Mouse (Mus musculus): ENCODE measurements around the gene Mgst3. TPM values are rescaled to one million over a fixed set of nuclear protein-coding genes. Genes with fewer than 3 reads are reported as not detected.
A peak's percentile ranks its signal among the peaks of the same experiment; 100 is the strongest.

The Mgst3 gene
- polyA plus RNA-seq, 1 experiment from 2014 or later, result 316 TPM

GRCm38 (mm10) chr1:167391241-167391640 lies 2.4 kb downstream of the Mgst3 start:
- no peak for ATAC-seq (ENCODE audit: low read depth)
- H3K36me3 ChIP-seq (ENCODE audit: control insufficient read depth, insufficient read depth), result peaks cover 12% of the 10 kb centered on the region; the same call in 1 of the 2 replicates
- peak overlapping the region; percentile 51 for H3K4me3 ChIP-seq (ENCODE audit: low read depth, low read length)
- 64% methylated on average over 6 of the region's 6 CpGs for WGBS (ENCODE audit: insufficient replicate concordance)
- peaks cover 66% of the 10 kb centered on the region for H3K4me1 ChIP-seq (ENCODE audit: control insufficient read depth, low read depth, low read length)
- peak overlapping the region; percentile 61 for H3K9ac ChIP-seq (ENCODE audit: low read depth, low read length)
- H3K27me3 ChIP-seq (ENCODE audit: control insufficient read depth, insufficient read depth, low read depth, low read length), result peaks cover under 1% of the 10 kb centered on the region; the same call in 1 of the 2 replicates
- H3K9me3 ChIP-seq (replicated peaks; ENCODE audit: control insufficient read depth, low read length), result no peaks in the 10 kb centered on the region
- peak overlapping the region; percentile 68 for H3K27ac ChIP-seq (ENCODE audit: low read length)
- H3K4me2 ChIP-seq (ENCODE audit: low read depth, low read length), result peak overlapping the region; percentile 69

GRCm38 (mm10) chr1:167390381-167390780 lies 3.3 kb downstream of the Mgst3 start:
- H3K36me3 ChIP-seq (ENCODE audit: control insufficient read depth, insufficient read depth), result peaks cover 12% of the 10 kb centered on the region; the same call in 1 of the 2 replicates
- no peaks in the 10 kb centered on the region for H3K9me3 ChIP-seq (replicated peaks; ENCODE audit: control insufficient read depth, low read length)
- peak overlapping the region; percentile 25 for H3K27ac ChIP-seq (ENCODE audit: low read length)
- H3K4me3 ChIP-seq (ENCODE audit: low read depth, low read length), result peak overlapping the region; percentile 51
- H3K27me3 ChIP-seq (ENCODE audit: control insufficient read depth, insufficient read depth, low read depth, low read length), result no peaks in the 10 kb centered on the region; the same call in 1 of the 2 replicates
- peak overlapping the region; percentile 3 for H3K9ac ChIP-seq (ENCODE audit: low read depth, low read length)
- ATAC-seq (ENCODE audit: low read depth), result no peak
- H3K4me1 ChIP-seq (ENCODE audit: control insufficient read depth, low read depth, low read length), result peaks cover 73% of the 10 kb centered on the region
- WGBS (ENCODE audit: insufficient replicate concordance), result 81% methylated on average over 4 of the region's 4 CpGs
- H3K4me2 ChIP-seq (ENCODE audit: low read depth, low read length), result peak overlapping the region; percentile 69

- H3K4me2 ChIP-seq (ENCODE audit: low read depth, low read length), result peak overlapping the region; percentile 69
- no peak for ATAC-seq (ENCODE audit: low read depth)
- peaks cover 77% of the 10 kb centered on the region for H3K4me1 ChIP-seq (ENCODE audit: control insufficient read depth, low read depth, low read length)
- no peaks in the 10 kb centered on the region for H3K9me3 ChIP-seq (replicated peaks; ENCODE audit: control insufficient read depth, low read length)
- peak overlapping the region; percentile 17 for H3K9ac ChIP-seq (ENCODE audit: low read depth, low read length)
- no peaks in the 10 kb centered on the region for H3K27me3 ChIP-seq (ENCODE audit: control insufficient read depth, insufficient read depth, low read depth, low read length)
- peaks cover 12% of the 10 kb centered on the region; the same call in 1 of the 2 replicates for H3K36me3 ChIP-seq (ENCODE audit: control insufficient read depth, insufficient read depth)
- peak overlapping the region; percentile 25 for H3K27ac ChIP-seq (ENCODE audit: low read length)
- peak overlapping the region; percentile 51 for H3K4me3 ChIP-seq (ENCODE audit: low read depth, low read length)
- 79% methylated on average over 7 of the region's 7 CpGs for WGBS (ENCODE audit: insufficient replicate concordance)
Measured at GRCm38 (mm10) chr1:167389584-167389983, 4.1 kb downstream of the Mgst3 start.

- no peaks in the 10 kb centered on the region for H3K27me3 ChIP-seq (ENCODE audit: control insufficient read depth, insufficient read depth, low read depth, low read length)
- H3K9me3 ChIP-seq (replicated peaks; ENCODE audit: control insufficient read depth, low read length), result no peaks in the 10 kb centered on the region
- no peak for ATAC-seq (ENCODE audit: low read depth)
- peak overlapping the region; percentile 69 for H3K4me2 ChIP-seq (ENCODE audit: low read depth, low read length)
- H3K4me3 ChIP-seq (ENCODE audit: low read depth, low read length), result no peak overlapping the region
- H3K9ac ChIP-seq (ENCODE audit: low read depth, low read length), result peak overlapping the region; percentile 41
- WGBS (ENCODE audit: insufficient replicate concordance), result 78% methylated on average over 6 of the region's 6 CpGs
- peaks cover 12% of the 10 kb centered on the region; the same call in 1 of the 2 replicates for H3K36me3 ChIP-seq (ENCODE audit: control insufficient read depth, insufficient read depth)
- peak overlapping the region; percentile 75 for H3K27ac ChIP-seq (ENCODE audit: low read length)
- peaks cover 83% of the 10 kb centered on the region for H3K4me1 ChIP-seq (ENCODE audit: control insufficient read depth, low read depth, low read length)
Measured at GRCm38 (mm10) chr1:167388571-167388970, 5.1 kb downstream of the Mgst3 start.

- H3K4me1 ChIP-seq (ENCODE audit: control insufficient read depth, low read depth, low read length), result peaks cover 89% of the 10 kb centered on the region
- WGBS (ENCODE audit: insufficient replicate concordance), result 65% methylated on average over 3 of the region's 3 CpGs
- H3K27me3 ChIP-seq (ENCODE audit: control insufficient read depth, insufficient read depth, low read depth, low read length), result no peaks in the 10 kb centered on the region
- peak overlapping the region; percentile 41; the same call in 1 of the 2 replicates for H3K9ac ChIP-seq (ENCODE audit: low read depth, low read length)
- H3K4me3 ChIP-seq (ENCODE audit: low read depth, low read length), result no peak overlapping the region
- no peaks in the 10 kb centered on the region for H3K9me3 ChIP-seq (replicated peaks; ENCODE audit: control insufficient read depth, low read length)
- ATAC-seq (ENCODE audit: low read depth), result no peak
- H3K27ac ChIP-seq (ENCODE audit: low read length), result peak overlapping the region; percentile 75
- peaks cover 12% of the 10 kb centered on the region; the same call in 1 of the 2 replicates for H3K36me3 ChIP-seq (ENCODE audit: control insufficient read depth, insufficient read depth)
- peak overlapping the region; percentile 69 for H3K4me2 ChIP-seq (ENCODE audit: low read depth, low read length)
Measured at GRCm38 (mm10) chr1:167387796-167388195, 5.8 kb downstream of the Mgst3 start.

- peak overlapping the region; percentile 51 for H3K9ac ChIP-seq (ENCODE audit: low read depth, low read length)
- peaks cover 90% of the 10 kb centered on the region for H3K4me1 ChIP-seq (ENCODE audit: control insufficient read depth, low read depth, low read length)
- 52% methylated on average over 2 of the region's 2 CpGs for WGBS (ENCODE audit: insufficient replicate concordance)
- H3K4me2 ChIP-seq (ENCODE audit: low read depth, low read length), result peak overlapping the region; percentile 69
- H3K27me3 ChIP-seq (ENCODE audit: control insufficient read depth, insufficient read depth, low read depth, low read length), result no peaks in the 10 kb centered on the region
- peaks cover 12% of the 10 kb centered on the region; the same call in 1 of the 2 replicates for H3K36me3 ChIP-seq (ENCODE audit: control insufficient read depth, insufficient read depth)
- H3K4me3 ChIP-seq (ENCODE audit: low read depth, low read length), result no peak overlapping the region
- H3K9me3 ChIP-seq (replicated peaks; ENCODE audit: control insufficient read depth, low read length), result no peaks in the 10 kb centered on the region
- no peak for ATAC-seq (ENCODE audit: low read depth)
- peak overlapping the region; percentile 75 for H3K27ac ChIP-seq (ENCODE audit: low read length)
Measured at GRCm38 (mm10) chr1:167387310-167387709, 6.3 kb downstream of the Mgst3 start.

- Histone ChIP-seq H3K4me1 (ENCODE audit: control insufficient read depth, low read depth, low read length) (peaks cover 95% of the 10 kb centered on the region), H3K36me3 (ENCODE audit: control insufficient read depth, insufficient read depth) (peaks cover 12% of the 10 kb centered on the region; the same call in 1 of the 2 replicates), H3K27ac (ENCODE audit: low read length) (peak overlapping the region; percentile 75), H3K9ac (ENCODE audit: low read depth, low read length) (no peak overlapping the region), H3K9me3 (replicated peaks; ENCODE audit: control insufficient read depth, low read length) (no peaks in the 10 kb centered on the region), H3K4me2 (ENCODE audit: low read depth, low read length) (peak overlapping the region; percentile 69; the same call in 1 of the 2 replicates), H3K27me3 (ENCODE audit: control insufficient read depth, insufficient read depth, low read depth, low read length) (no peaks in the 10 kb centered on the region), H3K4me3 (ENCODE audit: low read depth, low read length) (no peak overlapping the region)
- 67% methylated on average over 1 of the region's 2 CpGs for WGBS (ENCODE audit: insufficient replicate concordance)
- ATAC-seq (ENCODE audit: low read depth), result no peak
Measured at GRCm38 (mm10) chr1:167386466-167386865, 7.2 kb downstream of the Mgst3 start.

GRCm38 (mm10) chr1:167385636-167386035 lies 8.0 kb downstream of the Mgst3 start:
- H3K27me3 ChIP-seq (ENCODE audit: control insufficient read depth, insufficient read depth, low read depth, low read length), result no peaks in the 10 kb centered on the region
- H3K9me3 ChIP-seq (replicated peaks; ENCODE audit: control insufficient read depth, low read length), result no peaks in the 10 kb centered on the region
- H3K4me2 ChIP-seq (ENCODE audit: low read depth, low read length), result peak overlapping the region; percentile 2
- H3K36me3 ChIP-seq (ENCODE audit: control insufficient read depth, insufficient read depth), result peaks cover 12% of the 10 kb centered on the region; the same call in 1 of the 2 replicates
- no peak for ATAC-seq (ENCODE audit: low read depth)
- no peak overlapping the region for H3K4me3 ChIP-seq (ENCODE audit: low read depth, low read length)
- WGBS (ENCODE audit: insufficient replicate concordance), result 62% methylated on average over 5 of the region's 5 CpGs
- H3K27ac ChIP-seq (ENCODE audit: low read length), result peak overlapping the region; percentile 98
- H3K9ac ChIP-seq (ENCODE audit: low read depth, low read length), result peak overlapping the region; percentile 7
- peaks cover 96% of the 10 kb centered on the region for H3K4me1 ChIP-seq (ENCODE audit: control insufficient read depth, low read depth, low read length)

GRCm38 (mm10) chr1:167385211-167385610 lies 8.4 kb downstream of the Mgst3 start:
- Histone ChIP-seq H3K4me2 (ENCODE audit: low read depth, low read length) (peak overlapping the region; percentile 62; the same call in 1 of the 2 replicates), H3K27ac (ENCODE audit: low read length) (peak overlapping the region; percentile 98), H3K4me1 (ENCODE audit: control insufficient read depth, low read depth, low read length) (peaks cover 96% of the 10 kb centered on the region), H3K36me3 (ENCODE audit: control insufficient read depth, insufficient read depth) (peaks cover 12% of the 10 kb centered on the region; the same call in 1 of the 2 replicates), H3K9ac (ENCODE audit: low read depth, low read length) (peak overlapping the region; percentile 62), H3K9me3 (replicated peaks; ENCODE audit: control insufficient read depth, low read length) (no peaks in the 10 kb centered on the region), H3K4me3 (ENCODE audit: low read depth, low read length) (no peak overlapping the region), H3K27me3 (ENCODE audit: control insufficient read depth, insufficient read depth, low read depth, low read length) (no peaks in the 10 kb centered on the region)
- WGBS (ENCODE audit: insufficient replicate concordance), result 82% methylated on average over 2 of the region's 2 CpGs
- ATAC-seq (ENCODE audit: low read depth), result no peak
